Mouse (Mus musculus) right cerebral cortex, adult 2 months (tissue): Measurements from ENCODE around the gene Gpcpd1.

Experiments used
- DNase-seq, 2 experiments: peaks; one replicate each; pipeline ENCODE4 v3.0.0; 2021 to 2022; ENCODE audit warnings: low spot score in 2 of 2

Gpcpd1 gene

DNA sequence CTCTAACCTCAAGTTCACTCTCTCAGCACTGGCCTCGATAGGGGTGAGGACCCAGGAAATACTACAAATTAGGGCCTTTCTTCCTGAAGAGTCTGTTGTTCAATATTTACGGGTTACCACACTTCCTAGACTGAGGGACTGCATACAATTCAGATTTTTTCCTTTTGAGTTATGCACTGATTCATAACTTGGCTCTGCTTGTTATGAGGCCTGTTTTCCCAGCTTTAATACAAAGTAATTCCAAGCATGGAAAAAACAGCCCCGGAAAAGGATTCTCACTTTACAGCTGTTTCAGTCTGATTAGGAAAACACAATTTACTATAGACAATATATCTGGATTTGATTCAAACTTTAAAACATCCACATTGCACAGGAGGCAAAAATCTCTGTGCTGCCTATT, 1.5 kb downstream of the Gpcpd1 start:
- DNase-seq: no peak

DNA sequence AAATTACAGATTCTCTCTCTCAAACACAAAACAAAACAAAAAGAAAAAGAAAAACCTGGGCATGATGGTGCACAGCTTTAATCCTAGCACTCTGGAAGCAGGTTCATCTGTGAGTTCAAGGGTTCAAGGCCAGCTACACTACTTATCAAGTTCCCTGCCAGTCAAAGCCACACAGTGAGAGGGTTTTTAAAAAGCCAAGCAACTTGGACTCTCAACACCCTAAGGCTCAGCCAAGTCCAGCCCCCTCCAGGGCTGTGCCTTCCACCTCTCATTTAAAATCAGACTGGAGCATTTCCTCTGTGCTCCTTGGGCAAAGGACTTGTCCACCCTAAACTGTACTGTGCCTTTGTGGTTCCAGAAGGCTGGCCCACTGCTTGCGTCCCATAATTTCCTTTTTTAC, 3.3 kb downstream of the Gpcpd1 start:
- DNase-seq: no peak

DNA sequence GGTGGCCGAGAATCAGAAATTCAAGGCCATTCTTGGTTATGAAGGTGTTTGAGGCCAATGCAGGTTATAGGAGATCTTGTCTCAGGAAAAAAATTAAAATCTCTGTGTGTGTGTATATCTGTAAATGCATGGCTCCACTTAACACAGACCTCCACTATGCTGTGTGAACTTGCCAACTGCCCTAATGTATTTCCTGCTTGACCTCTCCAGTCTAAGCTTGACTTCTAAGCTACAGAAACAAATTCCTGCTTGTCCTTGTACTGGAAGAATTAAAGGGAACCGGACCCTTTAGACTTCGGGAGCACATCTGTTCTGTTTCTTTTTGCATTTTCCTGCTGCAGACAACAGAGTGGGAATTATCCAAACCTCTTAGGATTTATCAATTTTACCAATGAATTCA, 4.4 kb downstream of the Gpcpd1 start:
- DNase-seq: no peak

DNA sequence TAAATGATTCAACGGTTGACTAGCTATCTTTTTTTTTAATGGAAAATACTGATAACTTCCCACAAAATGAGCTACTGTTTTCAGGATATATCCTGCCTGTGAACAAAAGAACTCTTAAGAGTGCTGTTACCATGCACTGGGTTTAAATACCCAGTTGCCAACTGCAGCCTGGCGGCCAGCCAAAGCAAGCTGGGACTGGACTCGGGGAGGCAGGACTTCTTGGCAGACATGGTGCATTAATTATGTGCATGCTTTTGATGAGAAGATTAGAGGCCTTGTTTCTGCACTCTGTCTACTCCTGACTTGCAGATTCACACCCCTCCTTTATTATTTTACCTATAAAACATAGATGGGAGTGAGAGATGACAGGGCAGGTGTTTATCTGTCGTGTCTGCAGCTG, 5.3 kb downstream of the Gpcpd1 start:
- DNase-seq: peak; percentile 69 to 75

DNA sequence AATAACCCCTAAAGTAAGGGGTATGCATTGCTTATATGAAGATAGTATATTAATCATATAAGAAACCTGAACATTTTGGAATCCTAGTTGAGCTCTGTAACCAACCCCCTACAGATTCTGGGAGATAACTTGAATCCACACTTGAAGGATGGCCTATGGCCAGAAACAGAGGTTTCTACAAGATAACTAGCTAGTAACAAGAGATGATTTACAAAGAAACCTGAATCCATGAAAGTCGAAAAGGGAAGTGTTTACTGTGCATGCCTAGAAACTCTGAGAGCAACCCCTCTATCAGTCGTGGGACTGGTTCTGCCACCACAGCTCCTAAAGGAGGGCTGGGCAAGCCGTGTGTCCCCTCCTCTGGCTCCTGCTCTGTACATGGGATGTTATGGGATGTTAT, 7.8 kb downstream of the Gpcpd1 start:
- no peak for DNase-seq

DNA sequence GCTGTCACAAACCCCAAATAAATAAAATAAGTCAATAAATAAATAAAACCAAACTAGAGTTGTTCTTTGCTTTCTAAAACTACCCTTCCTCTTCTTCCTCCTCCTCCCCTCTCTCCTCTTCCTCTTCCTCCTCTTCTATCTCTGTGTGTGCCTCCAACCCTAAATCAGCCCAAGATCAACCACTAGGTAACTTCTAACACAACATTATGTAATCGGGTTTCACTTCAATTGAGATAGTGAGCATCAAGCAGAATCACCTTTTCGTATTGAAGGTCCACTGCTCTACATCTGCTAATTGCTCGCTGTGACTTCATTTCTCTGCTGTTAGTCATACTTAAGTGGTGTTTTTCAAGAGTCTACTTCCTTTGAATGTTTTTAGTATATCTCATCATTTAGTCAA, 8.8 kb downstream of the Gpcpd1 start:
- DNase-seq: no peak

DNA sequence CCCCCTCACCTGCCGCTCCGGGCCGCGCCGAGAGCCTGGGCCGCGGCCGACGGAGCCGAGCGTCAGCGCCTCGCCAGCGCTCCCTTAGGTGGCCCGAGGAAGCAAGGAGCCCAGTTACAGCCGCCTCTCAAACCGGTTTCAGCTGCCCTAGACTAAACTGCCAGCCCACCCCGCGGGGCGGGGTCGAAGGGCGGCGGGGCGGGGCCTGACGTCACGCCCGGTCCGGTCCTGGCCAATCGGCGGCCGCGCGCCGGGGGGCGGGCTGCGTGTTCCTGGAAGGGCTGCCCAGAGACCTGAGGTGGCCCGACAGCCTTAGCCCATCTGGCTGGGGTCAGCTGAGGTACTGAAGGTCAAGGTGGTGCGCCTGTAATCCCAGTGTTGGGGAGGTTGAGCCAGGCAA, 9.5 kb downstream of the Gpcpd1 start:
- DNase-seq: peak; percentile 95 to 97

DNA sequence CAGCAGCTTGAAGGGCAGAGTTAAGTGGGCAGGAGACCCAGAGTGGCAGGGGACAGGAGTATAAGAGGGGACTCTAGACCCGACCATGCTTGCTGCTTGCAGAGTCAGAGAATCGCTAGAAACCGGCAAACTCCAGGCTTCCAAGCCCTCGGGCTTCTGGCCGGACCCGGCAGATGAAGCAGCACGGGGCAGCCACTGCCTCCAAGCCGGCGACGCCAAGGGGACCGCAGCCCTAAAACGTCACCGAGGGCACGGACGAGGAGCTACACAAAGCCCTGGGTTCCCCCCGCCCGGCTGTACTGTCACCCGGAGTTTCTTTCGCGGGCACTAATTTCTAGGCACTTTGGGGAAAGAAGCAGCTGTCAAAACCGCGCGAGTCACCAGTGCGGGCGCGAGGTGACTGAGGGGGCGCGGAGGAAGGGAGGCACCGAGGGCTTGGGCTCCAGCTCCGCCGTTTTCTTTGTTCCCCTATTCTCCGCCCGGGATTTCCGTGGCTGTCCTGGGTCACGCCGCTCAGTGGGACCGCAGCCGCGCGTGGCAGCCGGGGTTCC, 10.0 kb downstream of the Gpcpd1 start:
- DNase-seq: peak; percentile 36 to 46

DNA sequence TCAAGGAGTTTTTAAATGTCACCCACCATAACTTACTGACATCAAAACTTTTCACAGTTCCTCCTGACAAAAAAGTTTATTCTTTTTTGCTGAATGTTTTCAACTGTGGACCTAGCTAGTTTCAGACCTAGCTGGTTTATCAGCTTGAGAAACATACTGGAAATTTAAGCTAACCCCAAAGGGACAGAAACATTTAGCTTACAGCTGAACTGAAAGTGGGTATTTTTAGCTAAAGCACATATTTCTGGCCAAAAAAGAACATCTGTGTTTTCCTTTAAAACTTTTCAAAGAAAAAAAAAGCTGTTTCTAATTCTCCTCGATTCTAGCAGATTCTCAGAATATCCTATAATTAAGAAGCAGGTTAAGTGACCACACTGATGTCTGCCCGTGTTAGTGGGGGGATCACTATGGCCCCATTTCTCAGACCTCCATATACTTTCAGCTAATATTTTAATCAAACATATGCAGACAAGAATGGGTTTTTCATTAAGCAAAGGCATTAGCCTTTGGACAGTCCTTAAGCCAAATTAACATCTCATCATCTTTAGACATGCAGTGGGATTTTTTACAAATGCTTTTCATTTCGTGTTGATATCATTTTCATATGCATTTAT, 10.9 kb downstream of the Gpcpd1 start:
- DNase-seq: no peak

DNA sequence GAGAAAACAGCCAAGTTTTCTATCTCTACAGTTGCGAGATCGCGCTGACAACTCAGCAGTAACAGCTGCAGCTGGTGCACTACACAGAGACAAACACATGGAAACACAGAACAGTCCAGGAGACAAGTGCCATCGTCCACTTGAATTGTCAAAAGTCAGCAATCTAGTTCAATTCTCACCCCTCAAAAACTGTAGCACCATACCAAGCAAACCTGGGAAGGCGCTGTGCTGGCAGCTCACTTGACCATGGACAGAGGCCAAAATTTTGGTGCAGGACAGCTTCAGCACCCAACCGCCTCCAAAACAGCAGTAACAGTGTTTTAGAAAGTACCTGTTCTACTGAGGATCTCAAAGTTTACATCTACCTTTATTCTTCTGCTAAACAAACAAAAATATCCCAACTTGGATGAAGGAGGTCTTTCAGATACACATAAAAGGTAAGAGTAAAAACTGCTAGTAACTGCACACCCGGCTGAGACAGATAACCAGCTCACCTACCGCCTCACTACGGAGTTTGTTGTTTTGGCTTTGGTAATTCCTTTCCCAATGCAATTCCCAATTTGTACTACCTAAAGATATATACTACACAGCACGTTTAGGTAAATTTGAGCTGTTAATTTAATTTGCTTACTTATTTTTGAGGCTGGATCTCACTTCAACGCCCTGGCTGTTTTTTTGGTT, 11.6 kb downstream of the Gpcpd1 start:
- peak in 1 of 2 experiments; percentile 26 for DNase-seq

DNA sequence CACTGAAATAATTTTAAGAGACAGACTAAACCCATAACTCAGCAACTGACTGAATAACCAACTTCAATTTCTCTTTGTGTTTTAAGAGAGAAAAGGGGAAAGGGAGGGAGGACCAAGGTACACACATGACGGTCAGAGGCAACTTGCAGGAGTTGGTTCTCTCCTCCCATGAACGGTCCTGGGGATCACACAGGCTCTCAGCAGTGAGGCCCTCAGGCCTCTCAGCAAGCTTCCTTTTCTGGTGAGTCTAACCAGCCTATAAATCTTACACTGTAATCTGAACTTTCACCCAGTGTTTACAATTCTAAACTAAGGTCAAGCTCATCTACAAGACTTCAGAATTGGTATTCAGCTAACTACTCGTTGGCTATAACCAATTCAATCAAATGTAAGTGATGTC, 12.3 kb downstream of the Gpcpd1 start:
- no peak for DNase-seq

DNA sequence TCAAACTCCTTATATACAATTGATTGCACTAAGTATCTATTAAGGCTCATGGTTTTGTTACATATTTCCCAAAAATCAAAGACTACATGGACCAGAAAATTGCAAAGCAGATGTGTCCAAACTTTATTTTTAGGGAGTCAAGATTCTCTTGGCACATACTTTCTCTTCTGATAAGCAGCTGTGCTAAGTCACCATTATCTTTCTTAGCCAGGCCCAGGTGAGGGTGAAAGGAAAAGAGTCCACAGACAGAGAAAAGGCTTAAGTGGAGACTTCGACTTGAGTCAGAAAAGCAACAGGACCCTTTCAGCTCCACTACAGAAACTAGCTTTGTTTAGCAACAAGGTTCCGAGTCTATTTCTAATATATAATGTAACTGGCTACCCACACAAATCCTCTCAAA, 14.2 kb downstream of the Gpcpd1 start:
- DNase-seq: no peak

DNA sequence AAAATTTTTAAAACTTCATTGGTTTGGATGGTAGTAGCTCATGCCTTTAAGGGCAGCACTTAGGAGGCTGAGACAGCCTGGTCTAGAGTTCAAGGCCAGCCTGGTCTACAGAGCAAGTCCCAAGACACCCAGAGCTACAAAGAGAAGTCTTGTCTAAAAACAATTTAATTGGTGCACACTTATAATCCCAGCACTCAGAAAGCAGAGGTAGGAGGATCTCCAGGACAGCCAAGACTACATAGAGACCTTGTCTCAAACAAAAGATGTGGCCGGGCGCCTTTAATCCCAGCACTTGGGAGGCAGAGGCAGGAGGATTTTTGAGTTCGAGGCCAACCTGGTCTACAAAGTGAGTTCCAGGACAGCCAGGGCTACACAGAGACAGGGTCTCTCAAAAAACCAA, 14.9 kb downstream of the Gpcpd1 start:
- DNase-seq: no peak

DNA sequence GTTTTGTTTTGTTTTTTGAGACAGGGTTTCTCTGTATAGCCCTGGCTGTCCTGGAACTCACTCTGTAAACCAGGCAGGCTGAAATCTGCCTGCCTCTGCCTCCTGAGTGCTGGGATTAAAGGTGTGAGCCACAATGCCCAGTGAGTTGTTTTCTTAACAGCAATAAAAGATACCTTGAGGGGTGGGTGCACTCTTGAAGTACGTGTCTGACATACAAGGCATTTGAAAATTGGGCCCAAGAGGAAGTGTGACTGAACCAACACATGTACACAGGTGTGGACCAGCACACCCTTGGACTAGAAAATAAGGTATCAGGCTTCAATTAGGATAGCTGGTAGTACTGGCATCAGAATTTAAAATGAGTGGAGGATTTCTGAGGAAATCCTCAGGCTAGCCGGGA, 16.2 kb downstream of the Gpcpd1 start:
- DNase-seq: no peak

DNA sequence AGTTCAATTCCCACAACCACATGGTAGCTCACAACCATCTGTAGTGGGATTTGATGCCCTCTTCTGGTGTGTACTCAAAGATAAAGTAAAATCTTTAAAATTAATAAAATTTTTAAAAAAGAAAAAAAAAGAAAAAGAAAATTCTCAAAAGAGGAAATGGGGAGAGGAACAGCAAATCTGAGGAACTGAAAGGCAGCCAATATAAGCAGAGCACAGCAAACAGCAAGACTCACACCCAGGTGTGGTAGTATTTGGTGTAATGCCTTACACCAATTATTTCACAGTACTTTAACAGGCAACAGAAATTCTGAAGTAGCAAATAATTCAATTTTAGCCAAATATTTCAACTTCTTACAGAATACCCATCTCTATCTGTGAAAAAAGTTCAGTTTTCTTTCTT, 16.7 kb downstream of the Gpcpd1 start:
- DNase-seq: no peak

DNA sequence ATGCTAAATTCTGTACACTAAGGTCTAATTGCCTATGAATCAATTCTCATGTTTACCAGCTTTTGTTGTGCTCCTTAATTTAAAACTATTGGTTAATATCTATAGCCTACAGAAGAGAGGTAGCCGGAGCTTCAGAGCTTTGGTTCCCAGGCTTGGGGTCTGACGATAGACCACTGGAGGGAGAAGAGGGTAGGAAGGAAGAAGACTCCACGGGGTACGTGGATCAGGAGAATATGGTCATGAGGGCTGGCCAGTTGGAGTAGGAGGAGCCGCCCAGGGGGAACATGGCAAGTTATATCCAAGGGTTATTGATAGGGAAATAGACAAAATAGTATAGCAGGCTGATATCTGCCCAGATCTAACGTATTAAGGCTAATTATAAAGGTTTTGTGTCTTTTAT, 17.8 kb downstream of the Gpcpd1 start:
- no peak for DNase-seq

DNA sequence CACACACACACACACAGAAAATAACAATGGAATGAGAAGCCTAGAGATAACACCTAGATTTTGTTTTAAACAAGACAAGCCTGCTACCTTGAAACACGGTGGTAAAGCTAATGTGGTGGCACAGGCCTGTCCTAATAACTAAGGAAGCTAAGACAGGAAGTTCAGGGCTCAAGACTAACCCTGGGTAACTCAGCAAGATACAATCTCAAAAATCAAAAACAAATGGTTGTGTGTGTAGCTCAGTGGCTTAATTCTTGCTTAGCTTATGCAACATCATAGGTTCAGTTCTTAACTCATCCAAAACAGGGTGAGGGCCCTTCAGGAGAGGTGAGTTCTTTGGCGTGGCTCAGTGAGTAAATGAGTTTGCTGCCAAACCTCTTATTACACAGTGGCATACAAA, 20.1 kb downstream of the Gpcpd1 start:
- no peak for DNase-seq

DNA sequence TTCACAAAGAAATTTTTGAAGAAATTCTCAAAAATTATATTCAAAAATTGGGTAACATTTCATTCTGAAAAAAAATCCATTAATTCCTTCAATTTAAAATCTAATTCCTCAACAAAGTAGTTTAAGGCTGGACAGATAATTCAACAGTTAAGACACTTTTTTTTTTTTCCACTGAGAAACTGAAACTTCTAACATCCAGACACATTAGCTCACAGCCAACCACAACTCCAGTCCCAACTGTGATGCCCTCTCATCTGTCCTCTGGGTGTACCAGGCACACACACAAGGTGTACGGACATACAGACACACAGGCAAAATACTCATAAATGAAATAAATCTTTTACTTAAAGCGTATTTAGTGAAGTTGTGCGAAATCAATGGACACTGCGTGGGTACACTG, 25.7 kb downstream of the Gpcpd1 start:
- no peak for DNase-seq

DNA sequence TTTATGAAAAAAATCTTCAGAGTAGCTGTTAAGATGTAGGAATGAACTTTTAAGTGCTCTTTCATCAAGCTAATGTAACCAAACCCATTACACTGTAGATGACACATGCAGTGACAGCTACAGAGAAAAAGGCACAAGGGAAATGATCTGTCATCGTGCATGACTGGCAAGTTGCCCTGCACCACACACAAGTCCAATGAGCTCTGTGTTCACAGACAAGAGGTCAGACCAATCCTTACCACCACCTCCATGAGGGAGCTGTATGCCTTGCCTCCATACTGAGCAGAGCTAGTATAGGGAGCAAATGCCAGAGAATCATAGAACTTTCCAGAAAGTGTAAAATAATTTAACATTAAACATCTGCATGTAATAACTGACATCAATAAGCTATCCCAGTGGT, 59.7 kb downstream of the Gpcpd1 start:
- no peak for DNase-seq

DNA sequence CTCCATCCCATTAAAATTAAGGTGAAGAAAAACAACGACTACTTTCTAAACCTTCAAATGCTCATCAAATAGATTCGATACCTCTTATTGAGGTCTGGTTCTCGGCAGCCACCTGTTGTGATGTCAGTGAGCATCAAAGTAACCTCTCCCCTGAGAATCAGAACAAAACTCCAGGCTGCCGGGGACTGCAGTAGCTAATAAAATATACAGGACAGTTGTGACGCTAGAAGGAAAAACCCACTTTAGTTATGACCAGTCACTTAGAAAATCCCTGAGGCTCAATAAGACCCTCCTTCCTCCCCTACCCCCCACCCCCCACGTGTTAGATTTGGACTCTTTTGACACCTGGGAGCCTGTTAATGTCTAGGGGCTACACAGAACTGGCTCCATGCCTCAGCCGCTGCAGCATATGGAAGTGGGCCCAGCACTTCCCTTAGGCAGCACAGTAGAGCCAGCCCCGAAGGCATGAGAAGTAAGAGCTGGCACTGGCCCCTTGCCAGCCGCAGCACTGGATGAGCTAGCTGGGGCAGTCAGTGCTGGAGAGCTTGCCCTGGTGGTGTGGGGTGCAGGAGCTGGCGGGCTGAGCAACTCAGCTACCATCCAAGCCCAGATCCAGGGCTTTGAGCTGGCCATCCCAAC, 60.5 kb downstream of the Gpcpd1 start:
- no peak for DNase-seq

DNA sequence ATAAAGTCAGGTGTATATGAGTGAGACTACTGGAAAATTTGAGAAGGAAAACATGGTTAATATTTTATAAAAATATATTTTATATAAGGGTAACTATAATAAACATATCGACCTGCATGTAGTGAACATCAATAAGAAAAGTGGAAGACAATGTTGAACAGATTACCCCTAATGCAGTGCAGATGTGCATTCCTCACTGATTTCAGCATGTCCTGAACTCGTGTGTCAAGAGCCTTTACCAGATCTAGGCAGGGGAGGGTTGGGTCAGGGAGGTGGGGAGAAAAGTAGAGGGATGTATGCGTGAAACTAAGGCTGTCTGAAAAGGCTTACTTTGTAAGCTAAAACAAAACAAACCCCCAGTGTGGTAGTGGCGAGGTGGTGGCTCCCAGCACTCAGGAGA, 61.4 kb downstream of the Gpcpd1 start:
- DNase-seq: no peak

DNA sequence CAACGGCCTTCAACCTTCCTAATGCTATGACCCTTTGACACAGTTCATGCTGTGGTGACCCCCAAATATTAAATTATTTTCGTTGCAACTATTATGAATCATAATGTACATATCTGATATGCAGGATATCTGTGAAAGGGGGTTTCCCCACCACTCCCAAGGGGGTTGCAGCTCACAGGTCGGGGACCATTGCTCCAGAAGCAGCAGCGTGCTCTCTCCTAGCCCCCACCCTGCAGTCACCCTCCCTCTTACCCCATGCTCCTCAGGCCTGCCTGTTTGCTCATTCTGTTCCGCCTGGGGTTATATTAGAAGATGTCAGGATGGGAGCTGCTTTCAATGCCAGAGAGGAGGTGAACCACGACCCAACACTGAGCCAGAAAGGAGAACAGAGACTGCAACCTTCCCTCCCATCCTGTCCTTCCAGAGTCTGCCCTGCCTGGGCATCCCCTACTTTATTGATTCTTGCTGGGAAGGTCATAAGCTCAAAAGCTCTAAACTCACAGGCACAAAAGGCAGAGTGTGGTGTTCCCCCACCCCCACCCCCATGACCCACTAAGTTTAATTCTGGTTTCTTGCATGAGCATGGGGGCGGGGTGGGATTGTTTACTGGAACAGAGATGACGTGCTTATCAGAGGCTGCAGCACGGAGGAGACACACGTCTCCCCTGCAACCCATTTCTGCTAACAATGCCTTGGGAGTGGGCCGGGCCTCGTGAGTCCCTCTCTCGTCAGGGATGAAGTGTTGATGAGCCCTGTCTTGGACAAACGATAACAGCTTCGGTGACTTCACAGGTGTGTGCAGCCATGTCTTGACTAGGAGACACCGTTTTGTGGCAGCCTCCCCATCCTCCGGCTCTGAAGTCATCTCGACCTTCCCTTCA, 69.3 kb downstream of the Gpcpd1 start:
- DNase-seq: no peak
